Mouse (Mus musculus) layer of hippocampus, adult 9-10 months (tissue): ENCODE data around the gene Prdm2.

ENCODE experiments used
- DNase-seq: peaks from one replicate; pipeline ENCODE4 v3.0.0; 2022; ENCODE audit warnings: low spot score

Gene Prdm2

DNA sequence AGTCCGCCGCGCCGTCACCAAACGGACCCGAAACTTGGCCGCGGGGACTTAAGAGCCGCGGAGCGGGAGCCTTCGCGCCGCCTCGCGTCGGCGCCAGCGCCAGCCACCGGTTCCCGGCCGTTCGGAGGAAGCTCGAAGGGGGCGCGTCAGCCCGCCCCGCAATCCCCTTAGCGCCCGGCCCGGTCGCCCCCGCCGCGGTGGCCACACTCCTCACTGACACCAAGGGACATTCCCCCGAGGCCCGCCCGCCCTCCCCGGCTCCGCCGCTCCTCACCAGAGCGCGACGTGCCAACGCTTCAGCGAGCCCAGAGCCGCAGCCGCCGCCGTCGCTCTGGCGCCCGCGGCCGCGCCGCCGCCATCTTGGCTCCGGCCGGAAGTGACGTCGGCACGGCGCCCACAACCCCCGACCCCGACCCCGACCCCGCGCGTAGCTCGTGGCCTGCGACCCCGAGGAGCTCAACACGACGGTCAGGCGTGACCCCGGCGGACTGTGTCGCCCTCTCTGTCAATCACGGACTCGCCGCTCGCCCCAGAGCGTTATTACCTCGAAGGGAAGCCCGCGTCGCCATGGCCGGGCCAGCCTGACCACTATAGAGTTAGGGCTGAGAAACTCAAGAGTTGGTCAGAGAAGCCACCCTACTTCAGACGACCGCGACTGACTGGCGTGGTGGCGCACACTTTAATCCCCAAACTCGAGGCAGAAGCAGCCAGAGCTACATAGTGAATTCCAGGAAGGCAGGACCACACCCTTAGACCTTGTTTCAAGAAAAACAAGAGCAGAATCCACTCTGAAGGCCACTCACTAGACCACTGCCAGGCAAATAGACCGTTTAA, at the start of gene Prdm2:
Gene Prdm2, minus strand, starts transcription at position 655 of the 834 bp plus-strand sequence.
- peak; percentile 10 for DNase-seq

DNA sequence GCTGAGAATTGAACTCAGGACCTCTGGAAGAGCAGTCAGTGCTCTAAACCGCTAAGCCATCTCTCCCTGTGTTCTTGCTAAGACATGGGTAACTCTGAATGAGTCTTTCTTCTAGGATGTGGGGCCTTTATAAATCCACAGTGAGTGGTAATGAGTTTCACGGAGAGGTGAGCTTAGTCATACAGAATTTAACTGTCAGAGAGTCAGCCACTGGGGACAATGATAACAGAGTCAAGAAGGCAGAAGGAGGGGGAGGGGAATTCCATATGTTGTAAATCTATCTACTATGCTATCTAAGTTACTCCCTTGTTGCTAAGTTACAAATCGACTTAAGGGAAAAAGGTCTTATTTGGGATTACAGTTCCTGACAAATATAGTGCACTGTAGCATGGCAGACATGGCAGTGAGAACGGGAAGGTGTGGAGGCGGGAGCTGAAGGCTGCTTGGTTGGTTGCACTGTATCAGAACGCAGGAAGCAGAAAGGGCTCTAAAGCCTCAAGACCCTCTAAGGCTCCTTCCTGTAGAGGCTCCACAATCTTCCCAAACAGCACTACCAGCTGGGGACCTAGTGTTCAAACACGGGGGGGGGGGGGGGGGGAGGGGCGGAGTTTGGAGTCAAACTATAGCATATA, 47.0 kb upstream of the Prdm2 start:
- no peak for DNase-seq

- DNase-seq: no peak
Measured at GRCm38 (mm10) chr4:143258517-143258916, 45.7 kb upstream of the Prdm2 start.

DNA sequence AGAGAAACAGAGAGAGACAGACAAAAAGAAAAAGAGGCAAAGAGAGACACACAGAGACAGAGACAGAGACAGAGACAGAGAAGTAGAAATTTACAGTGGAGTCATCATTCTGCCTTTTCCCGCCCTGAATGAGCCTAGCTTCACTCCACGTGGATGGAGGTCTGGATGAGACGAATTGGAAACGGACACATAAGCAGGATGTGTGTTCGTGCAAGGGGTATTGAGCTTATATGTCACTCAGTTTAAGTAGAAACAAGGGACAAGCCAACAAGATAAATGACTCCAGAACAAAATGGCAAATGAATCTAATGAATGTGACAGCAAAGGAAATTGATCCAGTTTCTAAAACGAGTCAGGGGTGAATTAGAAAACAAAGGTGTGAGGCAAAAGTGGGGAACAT, 45.2 kb upstream of the Prdm2 start:
- DNase-seq: no peak

- no peak for DNase-seq
Measured at GRCm38 (mm10) chr4:143255541-143255940, 42.7 kb upstream of the Prdm2 start.

GRCm38 (mm10) chr4:143253356-143253755, 40.6 kb upstream of the Prdm2 start:
- DNase-seq: no peak

DNA sequence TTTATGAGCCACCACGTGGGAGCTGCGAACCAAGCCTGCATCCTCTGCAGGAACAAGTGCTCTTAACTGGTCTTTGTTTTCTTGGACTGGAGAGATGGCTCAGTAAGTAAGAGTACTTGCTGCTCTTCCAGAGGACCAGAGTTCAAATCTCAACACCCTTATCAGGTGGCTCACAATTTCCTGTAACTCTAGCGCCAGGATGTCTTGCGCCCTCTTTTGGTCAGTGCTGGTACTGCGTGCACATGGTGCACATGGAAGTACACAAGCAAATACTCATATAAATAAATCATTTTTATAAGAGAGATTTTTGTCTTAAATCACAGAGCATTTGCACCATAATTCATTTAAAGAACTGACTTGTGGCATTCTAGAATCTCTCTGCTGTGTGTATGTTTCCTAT, 35.3 kb upstream of the Prdm2 start:
- DNase-seq: no peak

DNA sequence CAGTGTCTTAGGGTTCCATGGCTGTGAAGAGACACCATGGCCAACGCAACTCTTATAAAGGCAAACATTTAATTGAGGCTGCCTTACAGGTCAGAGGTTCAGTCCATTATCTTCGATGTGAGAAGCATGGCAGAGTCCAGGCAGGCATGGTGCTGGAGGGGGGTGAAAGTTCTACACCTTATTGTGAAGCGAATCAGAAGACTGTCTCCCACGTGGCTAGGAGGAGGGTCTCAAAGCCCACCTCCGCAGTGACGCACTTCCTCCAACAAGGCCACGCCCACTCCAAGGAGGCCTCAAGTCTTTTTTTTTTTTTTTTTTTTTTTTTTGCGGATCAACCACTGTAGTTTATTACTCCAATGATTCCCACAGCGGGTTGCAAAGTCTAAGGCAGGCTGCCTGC, 28.5 kb upstream of the Prdm2 start:
- DNase-seq: no peak

GRCm38 (mm10) chr4:143239615-143240201, 26.9 kb upstream of the Prdm2 start:
- no peak for DNase-seq

DNA sequence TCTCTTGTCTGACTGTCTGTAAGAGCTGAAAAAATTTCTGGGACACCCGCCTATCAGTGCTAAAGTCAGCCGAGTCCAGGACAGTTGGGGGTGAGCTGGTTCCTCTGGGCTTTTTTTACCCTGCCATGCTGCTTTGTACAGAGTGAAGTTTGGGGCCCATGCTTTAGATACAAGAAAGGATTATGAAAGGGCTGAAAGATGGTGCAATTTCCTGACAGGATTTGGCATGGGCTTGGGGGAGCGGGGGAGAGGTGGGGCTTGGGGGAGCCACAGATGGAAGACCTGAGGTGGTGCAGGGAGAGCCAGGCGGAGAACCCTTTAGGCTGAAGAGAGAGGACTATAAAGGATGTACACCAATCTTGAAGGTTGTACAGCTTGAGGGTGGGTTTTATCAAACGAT, 26.3 kb upstream of the Prdm2 start:
- no peak for DNase-seq

DNA sequence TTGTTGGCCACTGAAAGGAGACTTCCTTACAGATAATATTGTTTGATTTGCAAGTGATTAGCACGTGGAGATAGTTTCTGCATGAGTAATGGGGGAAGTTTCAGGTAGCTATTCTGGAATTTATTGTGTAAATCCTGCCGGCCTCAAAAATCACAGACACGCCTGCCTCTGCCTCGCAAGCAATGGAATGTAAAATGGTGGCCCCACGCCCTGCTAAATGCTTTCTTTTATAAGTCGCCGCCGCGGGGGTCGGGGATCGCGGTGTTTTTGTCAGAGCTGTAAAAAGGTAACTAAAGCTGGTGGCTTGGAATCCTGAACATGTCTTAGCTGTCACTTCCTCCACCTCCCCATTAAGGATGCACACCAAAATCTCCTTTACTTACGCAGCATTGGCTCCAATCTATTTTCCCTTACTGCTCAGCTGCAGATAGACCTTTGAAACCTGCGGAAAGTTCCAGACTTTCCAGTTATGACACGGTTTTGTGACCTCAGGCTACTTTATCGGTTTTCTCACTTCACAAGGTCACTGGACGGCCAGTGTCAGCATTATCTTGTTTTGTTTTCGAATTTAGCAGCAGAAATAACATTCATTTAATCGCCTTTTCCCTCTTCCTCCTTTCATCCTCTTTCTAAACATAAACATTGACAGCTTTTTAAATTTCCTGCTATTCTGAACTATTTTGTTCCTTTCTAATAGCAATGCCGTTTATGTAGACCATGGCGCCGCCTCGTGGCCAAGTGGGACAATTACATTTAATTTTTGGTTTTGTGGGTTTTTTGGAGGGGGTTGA, 25.6 kb upstream of the Prdm2 start:
- no peak for DNase-seq

GRCm38 (mm10) chr4:143231790-143232422, 19.1 kb upstream of the Prdm2 start:
- DNase-seq: no peak

DNA sequence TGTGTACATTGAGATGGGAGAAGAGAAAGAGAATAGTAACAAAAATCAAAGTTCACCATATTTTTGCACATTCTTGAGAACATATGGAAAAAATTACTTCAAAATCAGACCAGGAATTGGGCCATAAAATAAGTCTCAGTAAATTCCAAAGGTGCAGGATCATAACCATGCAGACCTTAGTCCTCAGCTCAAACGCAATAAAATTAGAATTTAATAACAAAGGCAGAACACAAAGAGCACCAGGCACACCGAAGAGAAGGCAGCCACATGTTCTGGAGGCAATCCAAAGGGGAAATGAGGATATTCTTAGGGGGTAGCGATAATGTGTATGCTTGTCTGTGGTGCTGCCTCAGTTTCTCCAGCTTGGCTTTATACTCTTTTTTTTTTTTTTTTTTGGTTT, 18.3 kb upstream of the Prdm2 start:
- no peak for DNase-seq

- DNase-seq: no peak
Measured at GRCm38 (mm10) chr4:143227976-143228375, 15.2 kb upstream of the Prdm2 start.

- DNase-seq: no peak
Measured at GRCm38 (mm10) chr4:143225886-143226285, 13.1 kb upstream of the Prdm2 start.

- DNase-seq: no peak
Measured at GRCm38 (mm10) chr4:143219316-143219751, 6.5 kb upstream of the Prdm2 start.

- no peak for DNase-seq
Measured at GRCm38 (mm10) chr4:143218858-143219257, 6.1 kb upstream of the Prdm2 start.

- DNase-seq: no peak
Measured at GRCm38 (mm10) chr4:143217189-143217588, 4.4 kb upstream of the Prdm2 start.

DNA sequence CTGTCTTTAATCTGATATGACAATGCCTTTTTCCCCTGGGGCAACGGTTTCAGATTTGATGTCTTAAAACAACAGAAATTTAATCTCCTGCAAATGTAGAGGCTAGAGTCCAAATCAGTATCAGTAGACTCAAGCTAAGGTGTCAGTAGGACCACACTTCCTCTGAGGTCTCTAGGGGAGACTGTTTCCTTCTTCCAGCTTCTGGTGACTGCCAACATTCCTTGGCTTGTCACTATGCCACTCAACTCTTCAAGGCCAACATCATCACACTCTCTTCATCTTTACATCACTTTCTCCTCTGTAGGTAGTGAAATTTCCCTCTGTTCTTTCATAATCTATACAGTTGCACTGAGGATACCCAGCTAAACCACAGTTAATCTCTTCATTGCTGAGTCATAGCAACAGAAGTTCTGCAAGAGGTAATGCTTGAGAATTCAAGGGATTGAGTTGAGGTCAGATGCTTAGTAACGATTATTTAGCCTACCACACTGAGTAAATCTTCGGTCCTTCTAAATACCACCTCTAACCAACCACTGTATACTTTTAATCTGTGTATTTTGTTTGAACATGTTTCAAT, 1.5 kb upstream of the Prdm2 start:
- no peak for DNase-seq

- DNase-seq: no peak
Measured at GRCm38 (mm10) chr4:143213571-143213970, 776 bp upstream of the Prdm2 start.

GRCm38 (mm10) chr4:143213175-143213479, 332 bp upstream of the Prdm2 start:
- DNase-seq: no peak
